Mouse (Mus musculus): ENCODE data around the gene Sgca.

GRCm38 (mm10) chr11:94955103-94955502 is 21.0 kb downstream of the Sgca start:
- TF ChIP-seq MAX (IDR thresholded peaks at IDR 0.05; ENCODE audit: low read depth) = no peak
- no peak for TF ChIP-seq POLR2A (IDR thresholded peaks at IDR 0.05; ENCODE audit: insufficient read length, low read depth)
- TF ChIP-seq USF1 (IDR thresholded peaks at IDR 0.05; ENCODE audit: low read depth) = no peak
- no peak for TF ChIP-seq POLR2AphosphoS2 (IDR thresholded peaks at IDR 0.05; ENCODE audit: insufficient read length, low read depth)
- no peak for TF ChIP-seq E2F4 (IDR thresholded peaks at IDR 0.05; ENCODE audit: insufficient read depth)
- TF ChIP-seq TCF12 (IDR thresholded peaks at IDR 0.05; ENCODE audit: insufficient read depth, poor library complexity, severe bottlenecking) = no peak
- no peak for TF ChIP-seq CEBPB (IDR thresholded peaks at IDR 0.05; ENCODE audit: insufficient read depth, poor library complexity, severe bottlenecking)
- TF ChIP-seq MYOD1 (IDR thresholded peaks at IDR 0.05; ENCODE audit: control insufficient read depth in 1 of 3, insufficient read length in 2 of 3, low read depth in 2 of 3) = no peak
- no peak for TF ChIP-seq MYOG (IDR thresholded peaks at IDR 0.05; ENCODE audit: control insufficient read depth in 1 of 3, insufficient read depth in 1 of 3, insufficient read length in 2 of 3, low read depth in 2 of 3)

All from myocyte (in vitro differentiated cells).